Mouse (Mus musculus) stomach, postnatal 0 days (tissue): ENCODE results near the gene Kcnj14.

Experiments used
- CTCF ChIP-seq: IDR thresholded peaks from 2 replicates; pipeline ENCODE4 v1.5.1; 2016; ENCODE audit warnings: antibody characterized with exemption, low read depth, mild to moderate bottlenecking, moderate library complexity
- EP300 ChIP-seq: optimal IDR thresholded peaks from 2 replicates; pipeline ENCODE3; 2016; ENCODE audit warnings: antibody characterized with exemption

- peak; percentile 57 for TF ChIP-seq CTCF
- TF ChIP-seq EP300 = no peak
These were observed 48.7 kb upstream of the Kcnj14 start for GRCm38 (mm10) chr7:45873061-45873947.
